Mouse (Mus musculus): ENCODE results near the gene Dnm2.

GRCm38 (mm10) chr9:21555198-21555742 lies 130.6 kb downstream of the Dnm2 start:
- TF ChIP-seq CTCF (IDR thresholded peaks at IDR 0.05; ENCODE audit: low read depth, low read length) (no peak), POLR2A (IDR thresholded peaks at IDR 0.05; ENCODE audit: insufficient read depth, low read length) (no peak)
